Mouse (Mus musculus) myocyte (in vitro differentiated cells): ENCODE measurements around the gene Wfikkn2.

Source experiments
- CEBPB ChIP-seq: IDR thresholded peaks from 2 replicates; pipeline ENCODE4 v1.6.1; 2011; ENCODE audit warnings: mild to moderate bottlenecking, moderate library complexity; ENCODE audit not compliant: poor library complexity, insufficient read depth, severe bottlenecking
- MAX ChIP-seq: IDR thresholded peaks from one replicate; pipeline ENCODE4 v1.6.1; 2011; ENCODE audit warnings: low read depth, mild to moderate bottlenecking, control low read depth
- MYOD1 ChIP-seq, 3 experiments: IDR thresholded peaks; one replicate each; pipeline ENCODE4 v1.6.1; 2011; ENCODE audit warnings: control low read depth in 2 of 3, low read depth in 2 of 3, mild to moderate bottlenecking in 2 of 3, moderate library complexity in 1 of 3; ENCODE audit not compliant: insufficient read length in 2 of 3, control insufficient read depth in 1 of 3
- POLR2A ChIP-seq: IDR thresholded peaks from one replicate; pipeline ENCODE4 v1.6.1; 2011; ENCODE audit warnings: low read depth, mild to moderate bottlenecking, control low read depth, moderate library complexity; ENCODE audit not compliant: insufficient read length
- REST ChIP-seq: IDR thresholded peaks from one replicate; pipeline ENCODE4 v1.6.1; 2011; ENCODE audit warnings: mild to moderate bottlenecking, control low read depth, moderate library complexity; ENCODE audit not compliant: insufficient read depth, insufficient read length
- SRF ChIP-seq: IDR thresholded peaks from one replicate; pipeline ENCODE4 v1.6.1; 2011; ENCODE audit warnings: low read depth; ENCODE audit not compliant: control insufficient read depth, insufficient read length

DNA sequence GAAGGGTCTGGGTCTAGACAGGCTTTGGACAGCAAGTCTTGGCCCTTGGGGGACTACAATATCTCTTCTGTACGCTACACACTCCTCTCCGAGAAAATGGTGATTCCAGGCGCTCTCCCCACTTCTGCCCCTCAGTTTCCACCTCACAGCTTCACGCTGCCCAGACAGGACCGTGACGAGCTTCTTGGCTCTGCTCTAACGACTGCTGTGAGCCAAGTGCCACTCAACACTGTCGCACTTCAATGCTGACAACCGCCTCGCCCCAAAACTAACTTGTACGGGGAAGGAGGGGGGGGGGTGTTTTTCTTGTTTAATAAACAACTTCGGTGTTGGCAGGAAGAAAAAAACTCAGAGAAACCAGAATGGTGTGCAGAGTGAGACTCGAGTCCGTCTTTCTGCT lies 12.2 kb upstream of the Wfikkn2 start:
- TF ChIP-seq SRF: no peak
- no peak for TF ChIP-seq POLR2A
- no peak for TF ChIP-seq MAX
- no peak for TF ChIP-seq REST
- no peak for TF ChIP-seq CEBPB
- TF ChIP-seq MYOD1 (IDR thresholded peaks at IDR 0.05; ENCODE audit: control insufficient read depth in 1 of 3, insufficient read length in 2 of 3, low read depth in 2 of 3): no peak
